Mouse (Mus musculus) heart, adult 18-20 months (tissue): Measurements from ENCODE around the gene Ktn1. TPM values are rescaled to one million over a fixed set of nuclear protein-coding genes. Genes with fewer than 3 reads are reported as not detected.

Experiments
- DNase-seq, 2 experiments: peaks; one replicate each; pipeline ENCODE4 v3.0.0; 2021 to 2022; ENCODE audit warnings: mixed read lengths in 1 of 2
- total RNA-seq, 2 experiments: library from RNA; stranded (reverse); gene quantifications; 2 replicates each; pipeline ENCODE4 v1.2.3; 2021

Ktn1 gene
- total RNA-seq, 2 experiments from 2014 or later = 188 to 203 TPM

- no peak for DNase-seq
Measured at GRCm38 (mm10) chr14:47754253-47754897, 106.1 kb downstream of the Ktn1 start.

GRCm38 (mm10) chr14:47756411-47757065 is 108.3 kb downstream of the Ktn1 start:
- peak; percentile 53 to 75 for DNase-seq

GRCm38 (mm10) chr14:47765192-47765591 is 116.9 kb downstream of the Ktn1 start:
- no peak for DNase-seq

GRCm38 (mm10) chr14:47765796-47766195 is 117.5 kb downstream of the Ktn1 start:
- no peak for DNase-seq

- no peak for DNase-seq
Measured at GRCm38 (mm10) chr14:47766373-47766772, 118.1 kb downstream of the Ktn1 start.

GRCm38 (mm10) chr14:47771496-47771895 is 123.2 kb downstream of the Ktn1 start:
- DNase-seq = no peak

- DNase-seq = no peak
Measured at GRCm38 (mm10) chr14:47775543-47775942, 127.3 kb downstream of the Ktn1 start.

GRCm38 (mm10) chr14:47776260-47777035 is 128.2 kb downstream of the Ktn1 start:
- DNase-seq = peak; percentile 7 to 34

GRCm38 (mm10) chr14:47786112-47786511 is 137.9 kb downstream of the Ktn1 start:
- no peak for DNase-seq

Other genes with a start within 250 kb of the Ktn1 start
- gene Dlgap5, start 230.0 kb upstream of the Ktn1 start, total RNA-seq = under 1 TPM; 0.37 to 0.62 TPM
- 10 to 100 TPM; 11.9 to 12.7 TPM for gene Fbxo34, start 198.0 kb upstream of the Ktn1 start, total RNA-seq
- gene Atg14, start 77.8 kb upstream of the Ktn1 start, total RNA-seq = 10 to 100 TPM in 1 of 2 experiments, 1 to 10 TPM in 1; 9.4 to 10.3 TPM